20 mouse cellular contexts compared by ENCODE assay signal in the genomic region with DNA sequence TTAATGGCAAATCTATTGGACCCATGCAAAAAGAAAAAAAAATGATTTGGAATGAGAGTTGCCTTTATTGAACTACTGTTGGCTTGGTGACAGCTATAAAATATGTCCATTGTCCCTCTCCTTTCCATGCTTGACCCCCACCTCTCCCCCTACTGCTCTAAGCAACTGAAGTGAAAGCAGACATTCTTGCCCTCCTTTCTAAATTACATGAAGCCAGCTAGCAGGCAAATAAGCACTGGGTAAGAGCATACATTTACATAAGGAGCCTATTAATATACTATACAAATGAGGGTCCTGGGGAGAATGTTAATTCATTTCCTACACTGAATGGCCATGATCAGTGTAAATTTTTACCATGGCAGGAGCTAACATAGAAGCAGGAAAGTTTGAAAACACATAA.
DNase-seq lines count a peak whose midpoint lies in the region; ATAC-seq and TF ChIP-seq lines count a peak whose summit lies in the region.
"Had no signal": no experiment of that assay in that cellular context is flagged by ENCODE, and none has a peak within 500 bp of the region (broad histone marks: within the 10 kb centered on the region; RNA-seq: fewer than 3 reads in every experiment).

No protein-coding gene starts in this region.

- no peak overlapping the region for H3K27ac ChIP-seq in hindbrain, embryonic 11.5 days (ENCODE audit: low read depth, low read length)
- no peak overlapping the region for H3K27ac ChIP-seq in hindbrain, embryonic 16.5 days (ENCODE audit: low read depth, low read length)
- H3K27ac ChIP-seq in midbrain, embryonic 11.5 days (ENCODE audit: low read depth, low read length) = no peak overlapping the region
- H3K27ac ChIP-seq in midbrain, postnatal 0 days (ENCODE audit: low read depth, low read length) = no peak overlapping the region
- 0 out of 2 replicates have a peak overlapping the region, but pooled peaks have one; percentile 18 for H3K27ac ChIP-seq in brown adipose tissue, adult 24 weeks (replicated peaks; ENCODE audit: low read depth, low read length)
- no peak overlapping the region for H3K27ac ChIP-seq in thymus, adult 2 months (ENCODE audit: control insufficient read depth, insufficient read depth, low read length)
- H3K27ac ChIP-seq: embryonic facial prominence, embryonic 10.5 days; heart, embryonic 13.5 days had no signal

- H3K9ac ChIP-seq in hindbrain, embryonic 11.5 days (ENCODE audit: low read depth, low read length) = no peak overlapping the region
- H3K9ac ChIP-seq in hindbrain, embryonic 16.5 days (ENCODE audit: low read depth, low read length) = no peak overlapping the region
- H3K9ac ChIP-seq in midbrain, embryonic 11.5 days (ENCODE audit: low read length) = no peak overlapping the region
- H3K9ac ChIP-seq in midbrain, postnatal 0 days (replicated peaks; ENCODE audit: low read length, poor library complexity, severe bottlenecking) = no peak overlapping the region
- H3K9ac ChIP-seq: forebrain, postnatal 0 days; heart, embryonic 13.5 days had no signal

- H3K4me2 ChIP-seq in hindbrain, embryonic 11.5 days (replicated peaks; ENCODE audit: low read depth, low read length) = no peak overlapping the region
- H3K4me2 ChIP-seq in hindbrain, embryonic 16.5 days (ENCODE audit: low read length) = no peak overlapping the region
- no peak overlapping the region for H3K4me2 ChIP-seq in midbrain, embryonic 11.5 days
- no peak overlapping the region for H3K4me2 ChIP-seq in midbrain, postnatal 0 days (ENCODE audit: low read depth, low read length, poor library complexity, severe bottlenecking)
- H3K4me2 ChIP-seq: heart, embryonic 13.5 days had no signal

- no peak for DNase-seq in hindbrain, embryonic 11.5 days (ENCODE audit: low spot score)
- DNase-seq in midbrain, embryonic 11.5 days (ENCODE audit: low spot score, missing footprints) = no peak
- DNase-seq in midbrain, postnatal 0 days (ENCODE audit: low spot score) = no peak
- DNase-seq in mesoderm, embryonic 11.5 days (ENCODE audit: low read depth, low spot score) = peak; percentile 57
- no peak for DNase-seq in thymus, adult 2 months
- DNase-seq: adrenal gland, postnatal 14 days; cerebellum, adult 2 months; cerebellum, postnatal 10 days; forebrain, postnatal 0 days; gastrocnemius, postnatal 36 days; heart, adult 11 months; heart, postnatal 36 days had no signal

- H3K27me3 ChIP-seq in hindbrain, embryonic 11.5 days (ENCODE audit: control insufficient read depth, insufficient read depth, low read length) = no peaks in the 10 kb centered on the region
- H3K27me3 ChIP-seq in hindbrain, embryonic 16.5 days (replicated peaks; ENCODE audit: control insufficient read depth, insufficient read depth, low read length) = no peaks in the 10 kb centered on the region
- no peaks in the 10 kb centered on the region for H3K27me3 ChIP-seq in midbrain, embryonic 11.5 days (ENCODE audit: control insufficient read depth, insufficient read depth, low read length)
- H3K27me3 ChIP-seq in midbrain, postnatal 0 days (ENCODE audit: insufficient read depth, low read length) = no peaks in the 10 kb centered on the region
- H3K27me3 ChIP-seq in thymus, adult 2 months (ENCODE audit: control insufficient read depth, insufficient read depth, low read length) = no peaks in the 10 kb centered on the region
- H3K27me3 ChIP-seq: CH12.LX; heart, embryonic 13.5 days; Patski had no signal

- no peak for TF ChIP-seq CTCF in midbrain, postnatal 0 days (IDR thresholded peaks at IDR 0.05)
- no peak for TF ChIP-seq CTCF in thymus, adult 2 months (IDR thresholded peaks at IDR 0.05; ENCODE audit: borderline replicate concordance, control insufficient read depth, extremely low read depth, insufficient read depth, low read length, poor library complexity)

- peak; percentile 68 for ATAC-seq in hindbrain, embryonic 11.5 days (ENCODE audit: low FRiP score)
- no peak for ATAC-seq in hindbrain, embryonic 16.5 days
- ATAC-seq in midbrain, embryonic 11.5 days (ENCODE audit: low FRiP score) = 0 out of 2 replicates have a peak, but pooled peaks have one; percentile 50
- ATAC-seq in midbrain, postnatal 0 days (ENCODE audit: low FRiP score) = no peak
- ATAC-seq: activated CD4-positive, CD25-positive, alpha-beta regulatory T cell, adult 4 months; forebrain, postnatal 0 days; intestine, embryonic 16.5 days; Patski had no signal

- no peaks in the 10 kb centered on the region for H3K4me1 ChIP-seq in hindbrain, embryonic 11.5 days (replicated peaks; ENCODE audit: control insufficient read depth, insufficient read depth, low read length)
- no peaks in the 10 kb centered on the region for H3K4me1 ChIP-seq in hindbrain, embryonic 16.5 days (ENCODE audit: control insufficient read depth, insufficient read depth, low read depth, low read length)
- 0 out of 2 replicates have a peak, but pooled peaks cover 2% of the 10 kb centered on the region for H3K4me1 ChIP-seq in midbrain, embryonic 11.5 days (ENCODE audit: control insufficient read depth, insufficient read depth, low read length)
- no peaks in the 10 kb centered on the region for H3K4me1 ChIP-seq in midbrain, postnatal 0 days (ENCODE audit: insufficient read depth, low read length)
- H3K4me1 ChIP-seq in brown adipose tissue, adult 24 weeks (ENCODE audit: control insufficient read depth, insufficient read depth, insufficient read length, low read length) = no peaks in the 10 kb centered on the region
- H3K4me1 ChIP-seq in thymus, adult 2 months (replicated peaks; ENCODE audit: control insufficient read depth, insufficient read depth, low read length) = no peaks in the 10 kb centered on the region
- H3K4me1 ChIP-seq: embryonic facial prominence, embryonic 10.5 days; heart, embryonic 13.5 days had no signal

- H3K9me3 ChIP-seq in hindbrain, embryonic 11.5 days (ENCODE audit: control insufficient read depth, low read length) = no peaks in the 10 kb centered on the region
- no peaks in the 10 kb centered on the region for H3K9me3 ChIP-seq in hindbrain, embryonic 16.5 days (ENCODE audit: control insufficient read depth, low read length)
- H3K9me3 ChIP-seq in midbrain, embryonic 11.5 days (ENCODE audit: control insufficient read depth, low read length) = no peaks in the 10 kb centered on the region
- H3K9me3 ChIP-seq in midbrain, postnatal 0 days (ENCODE audit: low read length) = no peaks in the 10 kb centered on the region
- H3K9me3 ChIP-seq: embryonic facial prominence, embryonic 10.5 days; heart, embryonic 13.5 days had no signal

- no peak overlapping the region for H3K4me3 ChIP-seq in hindbrain, embryonic 11.5 days (ENCODE audit: low read depth, low read length)
- H3K4me3 ChIP-seq in hindbrain, embryonic 16.5 days (ENCODE audit: low read length) = no peak overlapping the region
- H3K4me3 ChIP-seq in midbrain, embryonic 11.5 days (ENCODE audit: low read depth, low read length) = no peak overlapping the region
- H3K4me3 ChIP-seq in midbrain, postnatal 0 days (ENCODE audit: low read depth, low read length) = no peak overlapping the region
- no peak overlapping the region for H3K4me3 ChIP-seq in brown adipose tissue, adult 24 weeks (ENCODE audit: insufficient read depth, low read depth, low read length)
- no peak overlapping the region for H3K4me3 ChIP-seq in thymus, adult 2 months (ENCODE audit: control insufficient read depth, insufficient read depth, low read length)
- H3K4me3 ChIP-seq: embryonic facial prominence, embryonic 10.5 days; heart, embryonic 13.5 days had no signal

- no peaks in the 10 kb centered on the region for H3K36me3 ChIP-seq in hindbrain, embryonic 11.5 days (ENCODE audit: control insufficient read depth, insufficient read depth, low read length)
- no peaks in the 10 kb centered on the region for H3K36me3 ChIP-seq in hindbrain, embryonic 16.5 days (ENCODE audit: control insufficient read depth, insufficient read depth, low read length)
- H3K36me3 ChIP-seq in midbrain, embryonic 11.5 days (ENCODE audit: control insufficient read depth, insufficient read depth, low read length) = no peaks in the 10 kb centered on the region
- no peaks in the 10 kb centered on the region for H3K36me3 ChIP-seq in midbrain, postnatal 0 days (ENCODE audit: insufficient read depth, low read length)
- H3K36me3 ChIP-seq in thymus, adult 2 months (ENCODE audit: control insufficient read depth, insufficient read depth, low read length) = no peaks in the 10 kb centered on the region
- H3K36me3 ChIP-seq: embryonic facial prominence, embryonic 10.5 days; heart, embryonic 13.5 days had no signal

- TF ChIP-seq POLR2A in thymus, adult 2 months (IDR thresholded peaks at IDR 0.05; ENCODE audit: control insufficient read depth, extremely low read depth, insufficient read depth, low read length, poor library complexity) = no peak

Comparison
In these comparisons a context has a peak if more than half of its experiments do, and no peak if none do; other contexts are left out.
1. ATAC-seq: peak in hindbrain, embryonic 11.5 days (single experiment) and midbrain, embryonic 11.5 days (single experiment); none in hindbrain, embryonic 16.5 days (single experiment) and midbrain, postnatal 0 days (single experiment).